Mouse (Mus musculus): ENCODE data around the gene Fndc3b. TPM values are rescaled to one million over a fixed set of nuclear protein-coding genes. Genes with fewer than 3 reads are reported as not detected.

Fndc3b gene
- polyA plus RNA-seq, 1 experiment from 2014 or later = 16.7 TPM

DNA sequence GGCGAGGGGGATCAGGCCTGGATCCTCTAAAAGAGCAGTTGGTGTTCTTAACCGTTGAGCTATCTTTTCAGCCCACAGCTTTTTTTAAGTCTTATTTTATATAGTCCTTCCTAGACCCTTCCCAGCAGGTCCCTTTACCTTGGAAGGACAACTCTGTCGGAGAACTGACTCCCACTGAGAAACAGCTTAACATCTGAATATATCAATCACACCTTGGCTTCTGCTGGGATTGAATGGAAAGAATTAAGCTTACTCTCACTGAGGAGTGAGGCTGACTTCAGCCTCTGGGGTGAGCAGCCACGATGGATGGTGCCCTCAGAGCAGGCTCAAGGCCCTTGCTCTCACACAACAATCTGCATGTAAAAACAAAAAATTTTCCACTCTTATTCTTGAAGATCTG lies 179.1 kb downstream of the Fndc3b start:
- Histone ChIP-seq H3K27ac (no peak overlapping the region), H3K4me3 (ENCODE audit: inconsistent target) (no peak overlapping the region), H3K79me2 (ENCODE audit: inconsistent target) (no peaks in the 10 kb centered on the region), H3K36me3 (ENCODE audit: inconsistent target) (peaks cover 25% of the 10 kb centered on the region; the same call in 1 of the 2 replicates)
- WGBS (ENCODE audit: missing documents) = 84% methylated on average over 4 of the region's 4 CpGs

DNA sequence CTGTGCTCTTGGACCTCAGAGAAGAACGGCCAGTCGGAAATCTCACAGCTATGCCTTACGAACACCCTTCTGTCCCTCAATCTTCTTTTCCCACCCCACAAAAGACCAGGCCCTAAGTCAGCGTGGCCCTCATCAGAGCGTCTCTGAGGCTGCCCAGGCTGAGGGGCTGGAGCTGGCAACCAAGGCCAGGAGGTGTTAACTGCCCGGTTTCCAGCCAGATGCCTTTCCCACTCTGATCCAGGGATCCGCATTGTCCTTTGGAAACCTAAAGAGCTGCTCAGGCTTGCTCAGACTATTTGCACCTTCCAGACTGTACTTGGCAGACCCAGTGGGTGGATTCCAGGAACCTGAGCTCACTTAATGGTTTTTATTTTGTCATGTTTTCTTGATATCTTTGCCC lies 180.7 kb downstream of the Fndc3b start:
- WGBS (ENCODE audit: missing documents) = 99% methylated on average over 7 of the region's 7 CpGs
- no peak overlapping the region for H3K27ac ChIP-seq
- H3K36me3 ChIP-seq (ENCODE audit: inconsistent target) = peaks cover 12% of the 10 kb centered on the region; the same call in 1 of the 2 replicates
- no peak overlapping the region for H3K4me3 ChIP-seq (ENCODE audit: inconsistent target)
- H3K79me2 ChIP-seq (ENCODE audit: inconsistent target) = no peaks in the 10 kb centered on the region

DNA sequence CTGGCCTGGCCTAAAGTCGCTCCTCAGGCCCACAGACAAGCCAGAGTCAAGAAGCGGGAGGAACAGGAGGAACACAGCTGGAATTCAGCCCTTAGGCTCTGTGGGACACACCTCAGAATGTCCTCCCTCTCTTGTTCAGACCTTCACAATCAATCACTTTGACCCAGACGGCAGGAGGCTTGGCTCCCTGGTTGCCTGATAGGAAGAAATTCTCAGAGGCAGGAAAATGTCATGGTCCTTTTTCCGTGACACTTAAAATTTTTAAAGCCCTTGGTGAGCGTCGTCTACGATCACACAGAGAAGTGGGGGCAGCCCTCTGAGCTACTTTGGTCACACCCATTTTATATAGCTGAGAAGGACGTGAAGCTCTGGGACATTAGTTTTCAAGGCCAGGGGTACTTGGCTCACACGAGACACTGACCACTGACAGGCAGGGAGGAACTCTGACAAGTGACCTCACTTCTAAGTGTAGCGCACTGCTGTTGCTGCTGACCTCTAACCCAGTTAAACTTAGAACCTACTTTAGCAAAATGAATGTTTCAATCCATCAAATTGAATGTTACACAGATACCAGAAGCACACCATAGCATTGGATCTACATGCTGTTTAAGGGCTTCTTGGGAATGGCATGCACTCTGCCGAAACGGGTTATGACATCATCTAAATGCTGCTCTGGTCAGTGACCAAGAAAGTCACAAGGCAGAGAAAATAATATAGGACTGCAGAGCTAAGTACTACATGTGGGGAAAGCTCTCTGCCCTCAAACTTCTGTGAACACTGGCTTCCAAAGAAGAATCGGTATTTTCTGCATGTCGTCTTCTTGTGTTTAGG lies 181.7 kb downstream of the Fndc3b start:
- no peaks in the 10 kb centered on the region for H3K79me2 ChIP-seq (ENCODE audit: inconsistent target)
- H3K4me3 ChIP-seq (ENCODE audit: inconsistent target) = no peak overlapping the region
- peaks cover 8% of the 10 kb centered on the region; the same call in 1 of the 2 replicates for H3K36me3 ChIP-seq (ENCODE audit: inconsistent target)
- no peak overlapping the region for H3K27ac ChIP-seq
- WGBS (ENCODE audit: missing documents) = over 99% methylated on average over 14 of the region's 14 CpGs

DNA sequence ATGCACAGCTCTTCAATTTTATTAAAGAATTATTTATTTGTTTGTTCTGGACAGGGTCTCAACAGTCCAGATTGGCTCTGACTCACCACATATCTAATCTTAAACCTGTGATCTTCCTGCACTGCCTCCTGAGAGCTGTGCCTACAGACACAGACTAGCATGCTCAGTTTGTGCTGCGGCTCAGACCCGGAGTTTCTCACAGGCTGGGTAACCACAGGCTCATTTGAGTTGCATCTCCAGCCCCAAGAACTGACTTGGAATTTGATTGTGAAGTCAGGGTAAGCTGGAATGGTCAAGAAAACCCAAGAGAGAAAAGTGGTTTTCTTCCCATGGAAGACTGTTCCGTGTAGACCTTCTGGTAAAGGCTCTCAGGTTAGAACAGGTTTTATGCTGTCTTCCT lies 184.1 kb downstream of the Fndc3b start:
- no peaks in the 10 kb centered on the region for H3K79me2 ChIP-seq (ENCODE audit: inconsistent target)
- no peak overlapping the region for H3K27ac ChIP-seq
- no peak overlapping the region for H3K4me3 ChIP-seq (ENCODE audit: inconsistent target)
- WGBS (ENCODE audit: missing documents) = 90% methylated on average over 3 of the region's 3 CpGs
- H3K36me3 ChIP-seq (ENCODE audit: inconsistent target) = peaks cover 2% of the 10 kb centered on the region; the same call in 1 of the 2 replicates

DNA sequence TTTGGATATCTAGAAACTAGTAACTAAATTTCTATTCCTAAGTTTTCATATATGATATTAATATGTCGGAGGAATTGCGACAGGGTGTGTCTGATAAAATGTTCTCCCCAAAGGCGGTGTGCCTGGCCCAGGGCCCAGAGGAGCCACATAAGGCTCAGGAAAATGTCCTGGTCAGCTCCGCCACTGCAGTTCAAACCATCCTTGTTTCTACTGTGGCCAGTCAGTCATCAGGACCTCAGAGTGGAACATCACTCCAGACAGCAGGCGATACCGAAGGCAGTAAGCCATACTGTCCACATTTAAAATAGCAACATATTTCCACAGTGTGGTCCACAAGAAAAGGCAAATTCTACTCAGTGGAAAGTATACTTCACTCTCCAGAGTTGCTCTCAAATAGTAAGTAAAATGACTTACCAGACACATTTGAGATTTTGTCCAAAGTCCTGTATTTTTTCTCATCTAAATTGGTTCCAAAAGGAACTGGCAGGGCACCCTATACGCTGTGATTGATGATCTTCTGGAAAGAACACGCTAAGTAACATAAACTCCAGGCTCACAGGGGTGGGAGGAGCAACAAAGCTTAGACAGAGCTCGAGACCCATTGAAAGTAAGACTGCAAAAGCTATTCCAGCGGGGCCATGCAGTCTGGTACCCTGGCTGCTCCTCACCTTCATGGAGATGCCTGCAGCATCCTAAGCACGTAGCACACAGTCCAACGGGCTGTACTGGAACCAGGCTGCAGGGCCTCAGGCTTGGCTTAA lies 187.8 kb downstream of the Fndc3b start:
- Histone ChIP-seq H3K36me3 (ENCODE audit: inconsistent target) (no peaks in the 10 kb centered on the region), H3K27ac (no peak overlapping the region), H3K4me3 (ENCODE audit: inconsistent target) (no peak overlapping the region), H3K79me2 (ENCODE audit: inconsistent target) (no peaks in the 10 kb centered on the region)
- 96% methylated on average over 12 of the region's 12 CpGs for WGBS (ENCODE audit: missing documents)

DNA sequence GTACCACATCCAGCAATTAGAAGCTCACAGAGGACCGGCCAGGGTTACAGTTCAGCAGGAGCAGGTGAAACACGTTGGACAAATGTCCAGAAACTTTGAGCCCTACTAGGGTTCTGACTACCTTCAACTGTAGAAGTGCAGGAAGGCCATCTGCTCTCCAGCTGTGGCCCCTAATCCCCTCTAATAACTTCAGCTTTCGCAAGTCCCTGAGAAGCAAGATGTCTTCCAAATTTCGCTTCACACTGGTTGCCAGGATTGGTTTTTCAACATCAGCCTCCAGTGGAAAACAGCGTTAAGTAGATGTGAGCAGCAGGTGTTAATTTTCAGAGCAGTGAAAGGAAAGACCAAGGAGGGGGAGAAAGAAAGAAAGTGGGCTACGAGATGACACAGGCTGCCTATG lies 190.7 kb downstream of the Fndc3b start:
- Histone ChIP-seq H3K27ac (no peak overlapping the region), H3K79me2 (ENCODE audit: inconsistent target) (no peaks in the 10 kb centered on the region), H3K4me3 (ENCODE audit: inconsistent target) (no peak overlapping the region), H3K36me3 (ENCODE audit: inconsistent target) (no peaks in the 10 kb centered on the region)
- 89% methylated on average over 6 of the region's 6 CpGs for WGBS (ENCODE audit: missing documents)

DNA sequence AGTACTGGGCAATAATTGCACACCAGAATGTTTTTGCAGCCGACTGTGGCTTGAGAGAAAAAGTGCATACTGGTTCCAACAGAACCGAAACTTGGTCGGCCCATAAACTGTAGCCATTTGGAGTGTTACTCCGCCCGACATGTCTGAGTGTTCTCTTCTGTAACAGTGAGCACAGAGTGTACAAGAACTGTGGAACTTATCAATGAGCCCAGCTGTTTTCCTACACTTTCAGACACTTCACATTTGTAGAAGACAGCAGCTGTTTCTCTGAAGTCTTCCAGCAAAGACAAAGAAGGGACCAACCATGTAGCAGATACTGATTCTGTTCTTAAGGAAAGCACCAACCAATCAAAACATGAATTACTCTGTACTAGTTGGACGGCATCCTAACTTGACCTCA lies 191.6 kb downstream of the Fndc3b start:
- Histone ChIP-seq H3K79me2 (ENCODE audit: inconsistent target) (no peaks in the 10 kb centered on the region), H3K36me3 (ENCODE audit: inconsistent target) (no peaks in the 10 kb centered on the region), H3K4me3 (ENCODE audit: inconsistent target) (no peak overlapping the region), H3K27ac (no peak overlapping the region)
- WGBS (ENCODE audit: missing documents) = 86% methylated on average over 6 of the region's 6 CpGs

DNA sequence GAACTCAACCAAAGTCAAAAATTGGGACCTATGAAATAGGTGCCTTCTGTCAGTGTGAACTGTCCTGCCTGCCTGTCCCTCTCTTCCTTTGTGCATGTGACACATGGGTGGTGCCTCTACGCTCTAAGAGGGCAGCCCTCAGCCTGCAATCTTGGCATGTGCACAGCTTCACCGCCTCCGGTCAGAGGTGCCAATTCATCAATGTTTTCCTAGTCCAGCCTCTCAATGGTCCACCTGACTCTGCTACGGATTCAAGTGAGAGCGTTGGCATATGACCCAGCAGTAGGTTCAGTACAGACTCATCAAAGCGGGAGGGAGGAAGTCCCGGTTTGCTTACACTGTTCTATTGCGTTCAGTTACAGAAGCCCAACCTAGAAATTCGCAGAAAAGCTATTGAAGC lies 192.2 kb downstream of the Fndc3b start:
- H3K36me3 ChIP-seq (ENCODE audit: inconsistent target) = no peaks in the 10 kb centered on the region
- H3K4me3 ChIP-seq (ENCODE audit: inconsistent target) = no peak overlapping the region
- 90% methylated on average over 9 of the region's 9 CpGs for WGBS (ENCODE audit: missing documents)
- H3K79me2 ChIP-seq (ENCODE audit: inconsistent target) = no peaks in the 10 kb centered on the region
- H3K27ac ChIP-seq = no peak overlapping the region

DNA sequence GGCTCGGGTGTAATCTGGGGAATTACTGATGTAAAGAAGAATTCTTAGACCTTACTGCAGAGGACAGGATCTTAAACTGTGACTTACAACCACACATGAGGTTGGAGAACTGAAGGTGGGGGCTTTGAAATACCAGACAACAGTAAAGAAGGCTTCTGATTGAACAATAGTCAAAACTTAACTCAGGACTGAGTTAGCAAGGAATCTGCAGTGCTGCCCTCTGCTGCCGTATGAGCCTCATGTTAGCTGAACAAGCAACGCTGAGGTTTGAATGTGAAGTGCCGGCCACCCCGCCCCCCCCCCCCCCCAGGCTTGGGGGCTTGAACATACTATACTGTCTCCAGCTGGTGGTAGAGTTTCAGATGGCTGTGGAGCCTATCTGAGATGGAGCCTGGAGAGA lies 194.6 kb downstream of the Fndc3b start:
- Histone ChIP-seq H3K36me3 (ENCODE audit: inconsistent target) (no peaks in the 10 kb centered on the region; the same call in 1 of the 2 replicates), H3K4me3 (ENCODE audit: inconsistent target) (no peak overlapping the region), H3K79me2 (ENCODE audit: inconsistent target) (no peaks in the 10 kb centered on the region), H3K27ac (no peak overlapping the region)
- WGBS (ENCODE audit: missing documents) = 85% methylated on average over 5 of the region's 5 CpGs

DNA sequence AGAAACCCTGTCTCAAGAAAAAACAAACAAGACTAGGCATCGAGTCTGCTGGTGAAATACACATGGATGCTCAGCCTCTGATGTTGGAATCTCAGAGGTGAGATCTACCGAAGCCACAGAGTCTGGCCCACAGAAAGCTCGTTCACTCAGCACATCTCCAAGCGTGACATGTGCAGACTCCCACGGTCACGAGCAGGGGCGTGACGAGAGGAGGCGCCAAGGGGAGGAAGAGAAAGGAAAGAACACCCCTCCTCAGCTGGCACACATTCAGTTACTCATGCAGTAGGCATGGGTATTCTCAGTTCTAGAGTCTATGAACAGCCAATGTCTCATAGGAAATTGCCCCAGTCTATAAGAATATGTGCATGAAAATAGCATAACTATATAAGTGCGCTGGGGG lies 199.3 kb downstream of the Fndc3b start:
- H3K27ac ChIP-seq = no peak overlapping the region
- no peak overlapping the region for H3K4me3 ChIP-seq (ENCODE audit: inconsistent target)
- 94% methylated on average over 10 of the region's 10 CpGs for WGBS (ENCODE audit: missing documents)
- H3K36me3 ChIP-seq (ENCODE audit: inconsistent target) = no peaks in the 10 kb centered on the region; the same call in 1 of the 2 replicates
- H3K79me2 ChIP-seq (ENCODE audit: inconsistent target) = no peaks in the 10 kb centered on the region

DNA sequence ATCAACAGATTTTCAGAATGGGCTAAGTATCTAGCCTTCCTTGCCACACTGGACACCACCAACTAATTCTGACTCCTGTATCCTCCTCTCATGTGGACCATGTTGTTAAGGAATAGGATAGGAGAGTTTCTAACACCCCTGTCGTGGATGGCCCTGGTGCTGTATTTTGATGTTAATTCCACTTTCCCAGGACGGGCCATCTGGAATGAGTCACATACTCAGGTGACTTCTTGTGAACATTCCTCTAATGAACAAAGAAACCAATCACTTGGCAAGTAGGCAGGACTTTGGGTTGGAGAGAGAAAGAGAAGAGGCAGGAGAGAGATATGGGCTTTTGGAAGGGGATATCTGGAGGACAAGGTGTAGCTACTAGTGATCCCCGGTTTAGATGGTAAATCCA lies 204.2 kb downstream of the Fndc3b start:
- Histone ChIP-seq H3K36me3 (ENCODE audit: inconsistent target) (no peaks in the 10 kb centered on the region; the same call in 1 of the 2 replicates), H3K79me2 (ENCODE audit: inconsistent target) (no peaks in the 10 kb centered on the region)
- WGBS (ENCODE audit: missing documents) = 98% methylated on average over 3 of the region's 3 CpGs

DNA sequence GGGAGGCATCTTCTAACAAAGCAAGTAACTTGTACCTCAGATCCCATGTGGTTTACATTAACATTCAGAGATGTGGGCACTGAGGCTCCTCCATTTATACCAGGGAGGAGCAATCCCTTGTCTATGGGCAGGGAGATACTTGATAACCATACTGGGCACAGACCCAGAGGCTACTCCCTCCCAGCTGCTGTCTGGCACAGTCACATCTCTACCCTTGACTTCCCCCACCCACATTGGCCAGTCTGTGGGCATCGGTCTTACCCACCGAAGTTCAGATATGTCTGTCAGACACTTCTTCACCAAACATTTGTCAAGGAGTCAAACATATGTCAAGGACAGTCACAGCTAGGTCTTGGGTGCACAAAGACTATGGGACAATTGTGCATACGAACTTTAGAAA lies 205.5 kb downstream of the Fndc3b start:
- H3K4me3 ChIP-seq (ENCODE audit: inconsistent target) = no peak overlapping the region
- H3K36me3 ChIP-seq (ENCODE audit: inconsistent target) = peaks cover 5% of the 10 kb centered on the region; the same call in 1 of the 2 replicates
- no peaks in the 10 kb centered on the region for H3K79me2 ChIP-seq (ENCODE audit: inconsistent target)
- no peak overlapping the region for H3K27ac ChIP-seq
- 92% methylated on average over 3 of the region's 3 CpGs for WGBS (ENCODE audit: missing documents)

More for the DNA sequence above, 204.2 kb downstream of the Fndc3b start:
- Histone ChIP-seq H3K4me3 (ENCODE audit: inconsistent target) (no peak overlapping the region), H3K27ac (no peak overlapping the region)

DNA sequence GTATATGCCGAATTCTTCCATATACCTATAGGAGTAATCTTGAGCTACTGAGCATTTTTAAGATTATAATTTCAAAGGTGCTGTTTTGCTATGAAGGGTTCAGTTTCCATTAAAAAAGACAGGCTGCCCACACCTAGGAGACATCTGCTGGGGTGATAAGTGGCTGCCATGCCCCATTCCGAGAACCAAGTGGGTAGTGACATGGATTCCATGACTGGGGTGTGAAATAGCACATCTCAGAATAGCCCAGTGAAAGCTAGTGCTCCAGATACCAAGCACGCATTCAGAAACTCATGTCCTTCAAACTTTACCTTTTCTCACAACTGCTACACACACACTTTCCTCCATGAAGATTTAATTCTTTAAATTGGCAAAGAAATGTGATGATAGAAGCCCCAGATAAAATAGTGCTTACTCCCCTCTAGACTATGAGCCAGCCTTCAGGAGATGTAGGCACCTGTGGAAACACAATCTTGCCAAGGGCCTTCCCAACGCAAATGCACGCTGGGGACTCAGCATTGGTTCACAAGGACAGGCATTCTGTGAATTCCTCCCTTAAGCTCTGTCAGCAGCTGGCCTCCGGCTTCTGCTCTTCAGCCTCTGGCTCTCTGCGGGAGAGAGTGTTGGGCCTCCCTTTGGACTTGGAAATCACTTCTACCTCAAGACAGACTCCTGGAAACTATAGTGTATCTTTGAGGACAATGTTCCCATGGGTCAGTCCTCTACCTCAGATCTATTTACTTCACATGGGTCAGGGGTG lies 207.6 kb downstream of the Fndc3b start:
- H3K36me3 ChIP-seq (ENCODE audit: inconsistent target) = peaks cover 11% of the 10 kb centered on the region
- no peak overlapping the region for H3K27ac ChIP-seq
- 96% methylated on average over 7 of the region's 7 CpGs for WGBS (ENCODE audit: missing documents)
- no peak overlapping the region for H3K4me3 ChIP-seq (ENCODE audit: inconsistent target)
- H3K79me2 ChIP-seq (ENCODE audit: inconsistent target) = no peaks in the 10 kb centered on the region

DNA sequence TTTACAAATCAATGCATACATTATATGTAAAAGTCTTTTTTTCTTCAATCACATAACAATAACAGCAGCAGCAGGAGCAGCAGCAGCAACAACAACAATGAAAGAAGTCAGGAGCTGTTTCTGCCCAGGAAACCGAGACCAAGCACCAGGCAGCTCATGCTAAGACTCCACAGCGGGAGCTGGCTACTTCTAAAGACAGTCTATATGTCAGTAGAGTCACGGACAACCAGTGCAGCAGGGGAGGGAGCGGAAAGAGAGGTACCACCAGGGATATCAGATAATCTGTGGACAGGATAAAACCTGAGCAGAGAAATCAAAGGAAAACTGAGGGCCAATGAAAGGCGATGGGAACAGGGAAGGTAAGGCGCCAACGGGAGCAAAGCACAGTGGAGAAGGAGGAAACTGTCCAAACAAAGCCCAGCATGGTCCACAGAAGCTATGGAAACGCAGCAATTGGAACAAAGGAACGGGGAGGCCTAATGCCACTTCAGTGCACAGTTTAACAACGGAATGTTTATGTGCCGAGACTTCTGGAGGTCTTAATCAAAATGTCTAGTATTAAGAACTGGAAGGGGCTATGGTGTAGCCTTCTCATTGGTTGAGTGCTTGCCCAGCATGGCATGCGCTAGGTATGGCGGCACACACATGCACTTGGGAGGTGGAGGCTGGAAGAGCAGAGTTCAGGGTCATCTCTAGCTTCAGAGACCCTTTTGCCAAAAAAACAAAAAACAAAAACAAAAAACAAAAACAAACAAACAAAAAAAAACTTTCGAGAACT lies 215.6 kb downstream of the Fndc3b start:
- no peak overlapping the region for H3K27ac ChIP-seq
- H3K79me2 ChIP-seq (ENCODE audit: inconsistent target) = no peaks in the 10 kb centered on the region
- no peak overlapping the region for H3K4me3 ChIP-seq (ENCODE audit: inconsistent target)
- peaks cover 36% of the 10 kb centered on the region for H3K36me3 ChIP-seq (ENCODE audit: inconsistent target)
- WGBS (ENCODE audit: missing documents) = 95% methylated on average over 14 of the region's 14 CpGs
